Mouse (Mus musculus) adrenal gland, postnatal 36 days (tissue): ENCODE data around the gene Fzd4. TPM values are rescaled to one million over a fixed set of nuclear protein-coding genes. Genes with fewer than 3 reads are reported as not detected.

Experiments used
- DNase-seq, 2 experiments: peaks; one replicate each; pipeline ENCODE4 v3.0.0; 2021; ENCODE audit warnings: mixed read lengths in 1 of 2
- total RNA-seq, 2 experiments: library from RNA; stranded (reverse); gene quantifications; 2 replicates each; pipeline ENCODE4 v1.2.3; 2021

The Fzd4 gene
- total RNA-seq, 2 experiments from 2014 or later = 41.2 to 43.4 TPM

DNA sequence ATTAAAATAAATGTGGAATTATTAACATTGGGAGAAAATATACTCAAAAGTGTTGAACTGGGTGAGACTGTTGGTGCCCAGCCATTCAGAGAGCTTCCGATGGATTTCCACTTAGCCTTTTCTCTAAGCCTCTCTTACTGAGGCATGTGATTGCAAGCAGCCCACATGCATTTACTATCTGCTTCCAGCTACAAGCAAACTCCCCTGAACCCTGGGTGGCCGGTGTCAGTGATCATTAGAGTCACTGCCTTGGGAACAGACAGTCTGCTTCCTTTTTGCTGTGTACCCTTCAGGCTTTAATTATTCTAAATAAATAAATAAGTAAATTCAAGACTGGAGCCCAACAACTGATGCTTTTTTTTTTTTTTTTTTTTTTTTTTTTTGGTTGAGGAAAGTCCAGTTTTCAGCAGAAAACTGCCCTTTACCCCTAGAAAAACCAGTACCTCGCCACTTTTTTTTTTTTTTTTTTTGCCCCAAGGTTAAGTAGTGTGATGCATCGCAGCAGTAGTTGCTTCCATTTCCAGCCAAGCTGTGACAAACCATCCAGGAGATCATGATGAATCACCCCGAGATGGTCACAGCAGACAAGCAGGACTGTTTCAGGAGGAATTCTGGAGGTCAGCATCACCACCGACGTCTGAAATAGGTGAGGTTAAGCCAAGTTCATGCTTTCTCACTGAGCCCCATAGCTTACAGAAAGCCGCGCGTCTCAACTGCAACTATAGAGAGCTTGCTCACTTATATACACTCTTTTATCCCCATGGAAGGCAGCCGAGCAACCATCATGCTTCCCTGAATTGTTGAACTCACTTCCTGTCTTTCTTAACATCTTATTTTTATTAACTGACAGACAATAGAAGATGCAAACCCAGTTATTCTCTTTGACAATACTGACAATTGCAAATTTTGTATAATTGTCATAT, 21.9 kb downstream of the Fzd4 start:
- no peak for DNase-seq

DNA sequence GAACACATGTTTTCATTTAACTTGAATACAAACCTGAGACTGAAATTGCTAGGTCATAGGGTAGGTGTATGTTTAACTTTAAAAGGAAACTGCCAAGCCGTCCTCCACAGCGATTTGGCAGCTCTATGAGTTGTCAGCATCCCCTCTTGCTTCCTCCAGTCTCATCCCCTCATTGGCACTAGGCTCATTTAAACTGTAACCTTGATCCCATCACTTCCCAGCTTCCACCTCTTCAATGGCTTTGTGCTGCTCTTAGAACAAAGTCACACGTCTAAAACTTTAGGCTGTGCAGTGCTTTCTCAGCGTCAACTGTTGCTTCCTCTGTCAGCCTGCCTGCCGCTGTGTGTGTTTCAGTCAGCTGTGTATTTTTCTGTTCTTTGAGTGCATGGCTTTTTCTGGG, 22.9 kb downstream of the Fzd4 start:
- no peak for DNase-seq

DNA sequence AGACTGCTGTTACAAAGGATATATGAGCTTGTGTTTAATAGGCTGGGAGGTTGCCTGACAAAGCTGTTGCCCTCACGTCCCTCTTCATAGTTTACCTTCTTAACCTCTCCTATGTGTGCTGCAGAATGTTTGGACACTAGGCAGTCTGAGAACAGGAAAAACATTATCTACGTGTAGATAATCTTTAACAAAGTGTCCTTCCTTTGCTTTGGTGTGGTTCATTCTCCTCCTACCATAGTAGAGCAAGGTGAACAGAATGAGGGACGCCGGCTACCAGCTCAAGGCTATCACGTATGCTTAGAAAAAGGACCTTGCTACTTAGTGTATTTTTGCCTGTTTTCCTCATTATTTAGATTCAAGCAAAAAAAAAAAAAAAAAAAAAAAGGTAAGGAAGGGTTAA, 24.6 kb downstream of the Fzd4 start:
- DNase-seq = no peak

DNA sequence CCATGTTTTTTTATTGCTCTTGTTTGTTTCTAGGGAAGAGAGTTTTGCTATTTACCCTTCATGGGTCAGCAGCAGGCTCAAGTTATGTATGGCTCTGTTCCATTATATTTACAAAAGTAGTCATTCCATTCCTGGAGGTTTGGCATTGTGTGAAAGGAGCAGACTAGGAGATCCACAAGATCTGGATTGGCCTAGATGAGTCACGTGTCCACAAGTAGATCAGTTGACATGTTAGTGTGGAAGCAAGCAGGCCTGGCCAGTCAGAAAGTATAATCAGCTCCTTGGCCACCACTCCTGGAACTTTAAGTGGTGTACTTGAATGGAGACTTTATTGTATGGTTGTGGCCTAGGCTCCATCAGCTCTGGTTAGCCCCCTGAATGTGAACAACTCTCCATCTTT, 25.2 kb downstream of the Fzd4 start:
- DNase-seq = no peak

DNA sequence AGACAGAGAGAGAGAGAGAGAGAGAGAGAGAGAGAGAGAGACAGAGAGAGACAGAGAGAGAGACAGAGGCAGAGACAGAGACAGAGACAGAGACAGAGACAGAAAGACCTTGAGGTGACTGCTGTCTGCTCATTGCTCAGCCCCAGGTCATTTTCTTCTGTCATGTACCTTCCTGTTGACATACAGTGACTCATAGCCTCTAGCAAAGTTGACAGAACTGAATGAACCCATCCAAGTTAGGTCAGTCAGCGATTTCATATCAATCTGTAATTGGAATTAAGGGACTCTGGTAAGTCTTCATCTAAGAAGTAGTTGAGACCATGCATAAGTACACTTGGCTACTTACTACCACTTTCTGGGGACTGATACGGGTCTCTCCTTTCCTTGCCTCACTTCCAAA, 27.0 kb downstream of the Fzd4 start:
- no peak for DNase-seq

DNA sequence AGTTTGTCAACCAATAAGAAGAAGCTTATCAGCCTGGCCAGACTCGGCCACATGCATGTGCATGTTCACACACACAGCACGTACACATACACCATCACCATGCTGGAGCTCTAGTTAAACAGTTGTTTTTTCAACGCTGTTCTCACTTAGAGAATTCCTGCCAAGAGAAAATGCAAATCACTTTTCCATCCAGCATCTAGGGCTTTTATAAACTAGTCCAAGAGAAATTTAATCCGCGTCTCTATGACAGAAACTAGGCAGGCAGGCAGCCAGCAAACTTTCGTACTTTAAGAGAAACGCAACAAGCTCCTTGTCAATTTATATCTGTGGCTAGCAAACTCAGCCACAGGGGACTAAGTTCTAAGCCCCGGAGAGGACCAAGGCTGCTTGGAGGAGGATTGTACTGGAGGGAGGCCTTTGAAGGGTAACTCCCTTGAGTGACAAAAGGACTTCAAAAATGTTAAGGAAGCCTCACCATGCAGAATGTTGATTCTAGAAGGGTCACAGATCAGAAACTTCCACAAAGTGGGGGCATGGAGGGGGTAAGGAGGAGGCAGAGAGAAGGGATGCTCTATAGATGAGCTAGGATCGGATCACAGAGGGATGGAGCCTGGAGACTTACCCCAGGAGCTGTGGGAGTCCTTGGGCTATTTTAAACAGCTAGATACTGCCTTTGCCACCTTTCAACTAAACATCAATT, 29.2 kb downstream of the Fzd4 start:
- no peak for DNase-seq

DNA sequence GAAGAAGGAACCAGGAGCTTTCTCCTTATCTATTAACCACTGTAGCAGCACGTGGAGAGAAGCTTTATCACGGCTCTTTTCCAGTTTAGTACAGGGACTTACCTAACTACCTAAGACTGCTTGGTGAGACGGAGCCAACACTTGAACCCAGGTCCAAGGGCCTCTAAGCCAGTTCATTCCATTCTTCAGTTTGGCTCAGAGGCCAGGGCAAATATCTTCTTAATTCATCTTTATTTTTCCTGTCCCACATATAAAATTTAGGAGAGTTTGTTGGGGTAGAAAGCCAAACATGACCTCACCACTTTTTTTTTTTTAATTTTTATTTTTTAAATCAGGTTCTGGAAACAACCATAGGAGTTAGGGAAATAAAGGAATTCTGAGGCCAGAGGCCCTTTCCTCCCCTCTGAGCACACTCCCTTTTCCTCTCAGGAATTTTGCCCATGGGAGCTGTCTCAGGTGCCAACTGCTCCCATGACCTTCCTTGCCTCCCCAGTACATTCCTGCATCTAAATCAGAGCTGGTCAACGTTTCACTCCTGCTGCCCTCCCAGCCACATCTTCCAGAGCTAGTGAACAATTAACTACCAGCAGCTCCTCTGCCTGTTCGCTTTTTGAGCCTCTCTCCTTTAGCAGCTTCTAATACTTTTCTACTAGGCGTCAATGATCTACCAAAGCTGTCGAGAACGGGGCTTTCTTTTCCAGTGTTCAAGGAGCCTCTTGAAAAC, 29.9 kb downstream of the Fzd4 start:
- DNase-seq = no peak

DNA sequence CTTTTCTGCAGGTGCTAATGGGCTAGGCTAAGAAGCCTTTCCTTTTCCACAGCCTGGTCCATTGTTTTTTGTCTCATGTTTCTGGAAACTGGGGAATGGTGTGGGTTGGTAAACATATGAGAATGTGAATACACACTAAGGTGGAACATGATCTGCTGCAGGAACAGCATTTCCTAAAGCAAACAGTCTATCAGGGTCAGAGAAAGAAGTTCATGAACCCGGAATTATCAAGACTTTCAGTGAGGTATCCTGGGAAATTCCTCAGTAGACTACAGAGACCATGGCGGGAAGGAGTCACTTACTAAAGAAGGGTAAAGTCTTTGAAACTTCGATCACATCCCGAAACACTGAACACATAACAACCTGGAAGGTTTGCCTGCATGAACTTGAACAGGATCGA, 32.2 kb downstream of the Fzd4 start:
- no peak for DNase-seq

DNA sequence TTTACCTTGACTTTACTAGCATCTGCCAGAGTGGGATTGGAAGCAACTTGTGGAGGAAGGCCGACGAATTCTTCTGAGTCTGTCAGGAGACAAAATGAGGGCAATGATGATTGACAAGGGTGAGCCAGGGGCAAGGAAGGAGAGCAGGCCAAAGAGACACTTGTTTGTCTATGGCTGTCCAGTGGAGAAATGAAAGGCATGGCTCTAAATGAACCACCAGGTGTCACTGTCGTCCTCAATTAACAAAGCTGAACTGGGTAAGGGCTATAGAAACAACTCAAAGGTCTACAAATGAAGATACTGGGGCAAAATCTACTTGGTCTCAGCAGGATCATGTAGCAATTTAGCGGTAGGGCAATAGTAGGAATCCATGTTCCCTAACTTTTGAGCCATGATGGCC, 33.4 kb downstream of the Fzd4 start:
- peak; percentile 27 to 46 for DNase-seq

DNA sequence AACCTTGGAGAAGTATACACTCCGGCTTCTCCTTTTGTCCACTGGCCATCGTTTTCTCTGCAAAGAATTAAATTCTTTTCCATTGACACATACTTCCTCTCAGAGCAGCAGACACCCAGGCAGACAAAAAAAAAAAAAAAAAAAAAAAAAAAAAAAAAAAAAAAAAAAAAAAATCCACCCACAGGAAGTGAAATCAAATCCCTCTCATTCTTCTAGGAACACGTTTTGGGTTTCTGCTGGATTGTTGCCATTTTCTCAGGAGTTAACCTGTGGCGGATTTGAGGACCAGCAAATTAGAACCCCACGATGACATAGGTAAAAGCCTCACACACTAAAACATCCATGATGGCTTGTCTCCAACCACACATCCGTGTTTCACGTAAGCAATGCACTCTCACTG, 37.1 kb downstream of the Fzd4 start:
- no peak for DNase-seq

DNA sequence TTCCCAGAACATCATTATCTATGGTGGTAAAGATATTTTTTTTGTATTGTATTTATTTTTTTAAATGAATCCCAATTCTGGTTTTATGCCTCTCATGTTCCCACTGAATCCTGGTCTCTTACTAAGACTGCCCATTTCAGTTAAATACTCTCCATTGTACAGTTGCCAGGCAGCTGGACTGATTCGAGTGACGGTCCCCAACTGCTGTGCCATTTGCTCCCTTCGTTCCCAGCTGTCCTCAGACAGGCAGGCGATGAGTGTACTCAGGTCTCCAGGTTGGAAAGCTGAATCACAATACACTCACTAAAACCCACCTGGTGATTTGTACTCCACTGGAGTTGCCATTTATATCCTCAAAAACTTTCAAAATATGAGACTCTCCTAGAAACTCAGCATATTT, 38.1 kb downstream of the Fzd4 start:
- DNase-seq = no peak

DNA sequence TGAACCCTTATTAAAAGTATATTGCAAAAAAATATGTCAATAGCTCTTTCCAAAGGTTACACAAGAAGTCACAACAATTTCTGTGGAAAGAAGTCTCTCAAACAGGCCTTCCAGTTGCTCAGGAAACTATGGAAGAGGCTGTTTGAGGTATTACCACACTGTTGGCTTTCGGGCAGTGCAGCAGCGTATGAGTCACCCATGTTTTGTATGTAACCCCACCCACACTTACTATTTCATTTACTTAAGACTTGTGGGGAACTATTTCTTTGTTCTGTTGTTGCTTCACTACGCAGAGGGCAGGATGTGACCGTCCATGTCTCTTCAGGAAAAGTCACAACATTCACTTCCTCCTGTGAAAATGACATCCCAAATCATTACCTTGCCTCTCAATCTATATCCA, 41.0 kb downstream of the Fzd4 start:
- DNase-seq = no peak

DNA sequence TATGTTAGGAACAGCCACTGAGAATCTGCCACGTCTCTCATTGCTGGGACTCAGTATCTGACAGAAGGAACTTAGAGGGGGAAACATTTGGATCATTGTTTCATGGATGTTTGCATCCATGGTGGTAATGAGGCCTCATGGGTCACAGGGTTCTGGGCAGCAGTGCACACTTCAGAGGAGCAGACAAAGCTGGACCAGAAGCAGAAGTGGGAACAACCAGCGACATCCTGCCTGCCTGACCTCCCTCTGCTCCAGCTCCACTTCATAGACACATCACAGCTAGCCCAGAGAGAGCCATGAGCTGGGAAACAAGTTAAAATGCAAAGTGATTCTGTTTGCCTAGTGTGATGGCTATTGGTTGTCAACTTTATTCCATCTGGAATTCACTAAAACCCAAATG, 46.2 kb downstream of the Fzd4 start:
- DNase-seq = no peak

DNA sequence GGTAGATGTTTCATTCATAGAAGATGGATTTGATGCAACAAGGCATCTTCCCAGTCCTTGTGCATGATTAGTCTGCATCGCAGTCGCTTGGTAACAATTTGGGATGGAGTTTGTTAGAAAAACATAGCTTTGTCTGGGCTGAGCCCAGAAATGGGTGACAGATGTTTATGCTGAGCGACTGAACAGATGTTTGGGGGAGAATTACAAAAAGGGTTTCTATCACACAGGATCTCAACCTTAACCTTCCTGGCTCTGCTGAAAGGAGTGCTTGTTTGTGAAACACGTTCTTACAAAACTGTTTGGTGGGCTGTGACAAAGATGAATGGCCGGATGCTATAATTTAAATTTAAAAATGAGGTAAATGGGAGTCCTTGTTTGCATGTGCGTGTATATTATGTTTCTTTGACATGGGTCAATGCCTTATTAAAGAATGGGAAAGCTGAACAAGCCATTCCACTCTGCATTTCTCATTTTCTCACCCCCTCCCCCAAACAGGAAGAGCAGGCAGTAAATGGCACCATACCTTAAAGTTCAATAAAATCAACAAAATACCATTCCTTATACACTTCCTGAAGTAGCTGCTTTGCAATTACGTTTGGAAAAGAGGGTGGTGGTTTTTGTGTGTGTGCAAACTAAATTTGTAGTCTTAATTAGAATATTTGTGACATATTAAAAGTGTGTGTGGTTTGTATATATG, 52.4 kb downstream of the Fzd4 start:
- no peak for DNase-seq

DNA sequence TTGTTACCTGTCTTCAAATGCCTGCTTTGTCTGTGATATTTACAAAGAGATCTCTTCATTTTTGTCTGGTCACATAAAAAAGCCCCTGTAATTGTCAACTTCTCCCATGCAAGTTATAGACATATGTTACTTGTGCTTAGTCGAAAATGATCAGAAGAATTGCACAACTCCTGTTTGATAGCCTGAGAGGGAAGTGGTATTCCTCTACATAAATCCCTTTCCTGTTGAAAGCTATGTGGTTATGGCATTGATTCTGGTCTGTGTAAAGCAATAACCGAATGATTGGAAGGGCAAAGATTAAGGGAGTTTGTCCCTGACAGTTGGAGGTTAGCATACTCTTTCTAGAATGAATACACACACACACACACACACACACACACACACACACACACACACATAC, 55.5 kb downstream of the Fzd4 start:
- DNase-seq = no peak

DNA sequence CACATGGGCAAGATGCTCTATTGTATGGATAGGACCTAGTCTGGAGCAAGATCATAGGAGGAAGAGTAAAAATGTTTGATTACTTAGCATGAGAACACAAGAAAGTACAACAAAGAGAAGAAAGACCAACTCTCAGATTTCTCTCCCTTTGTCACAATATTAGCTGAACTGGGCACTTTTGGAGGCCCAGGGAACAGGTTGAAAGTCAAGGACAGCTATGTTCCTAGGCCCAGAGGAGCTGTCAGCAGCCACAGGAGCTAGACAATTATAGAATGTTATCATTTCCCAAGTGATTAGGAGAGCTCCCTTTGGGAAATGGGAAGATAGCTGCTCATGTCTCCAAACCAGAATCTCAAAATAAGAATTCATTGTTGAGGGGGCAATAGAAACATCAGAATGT, 56.8 kb downstream of the Fzd4 start:
- DNase-seq = no peak

DNA sequence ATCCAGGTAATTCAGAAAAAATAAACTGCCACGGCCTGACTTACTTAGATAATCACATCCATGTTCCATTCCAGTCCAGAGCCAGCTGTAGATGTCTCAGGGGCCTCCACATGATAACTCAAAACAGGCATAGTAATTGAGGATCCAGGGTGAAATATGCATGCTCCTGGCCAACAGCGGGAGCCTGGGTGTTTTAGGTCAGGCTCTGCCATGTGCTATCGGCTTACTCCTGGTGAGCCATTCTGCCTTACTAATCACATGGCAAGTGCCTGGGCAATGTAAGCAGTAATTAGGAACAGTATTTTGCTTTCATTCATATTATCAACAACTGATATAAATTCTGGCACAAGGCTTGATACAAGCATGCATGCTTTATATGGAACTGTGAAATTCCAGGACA, 57.2 kb downstream of the Fzd4 start:
- no peak for DNase-seq

Other genes with a start within 250 kb of the Fzd4 start
- 100 to 1,000 TPM in 1 of 2 experiments, 10 to 100 TPM in 1; 85.2 to 126 TPM for gene Tmem135, start 133 bp upstream of the Fzd4 start, total RNA-seq
- 10 to 100 TPM; 17.7 to 29.7 TPM for gene Prss23, start 122.8 kb downstream of the Fzd4 start, total RNA-seq
- 10 to 100 TPM; 11.2 to 25.8 TPM for gene Me3, start 228.0 kb downstream of the Fzd4 start, total RNA-seq